Mouse (Mus musculus) bone marrow, adult 2 months (tissue): Measurements from ENCODE around the gene 4930516K23Rik.

Source experiments
- CTCF ChIP-seq: fragments of 200-500 bp; IDR thresholded peaks from 2 replicates; pipeline ENCODE4 v1.5.1; 2011; ENCODE audit warnings: low read length, control low read depth; ENCODE audit not compliant: control insufficient read depth, insufficient read depth
- POLR2A ChIP-seq: fragments of 200-500 bp; IDR thresholded peaks from 2 replicates; pipeline ENCODE4 v1.6.1; 2011; ENCODE audit warnings: low read depth, mild to moderate bottlenecking, control low read depth, low read length, borderline replicate concordance; ENCODE audit not compliant: control insufficient read depth

DNA sequence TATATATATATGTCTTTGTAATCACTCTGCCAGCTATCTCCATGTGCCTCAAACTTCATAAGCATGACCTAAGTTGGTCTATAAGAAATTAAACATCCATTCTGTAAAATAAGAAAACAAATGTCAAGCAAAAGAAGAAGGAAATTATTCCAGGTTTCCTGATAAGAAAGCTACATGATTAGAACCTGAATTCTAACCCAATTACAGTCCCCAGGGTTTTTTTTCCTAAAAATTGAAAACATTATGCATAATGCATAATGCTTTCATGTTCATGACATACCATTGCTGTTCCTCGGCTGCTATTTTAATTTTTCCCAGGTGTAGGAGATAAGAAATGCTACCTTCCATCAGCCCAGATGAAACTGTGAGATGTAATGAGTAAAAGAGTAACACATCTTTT is 24.1 kb upstream of the 4930516K23Rik start, which contains the start of gene Olfr645:
- TF ChIP-seq CTCF (no peak), POLR2A (no peak)
